Mouse (Mus musculus) adrenal gland, adult 18-20 months (tissue): ENCODE results near the gene Psmd10. TPM values are rescaled to one million over a fixed set of nuclear protein-coding genes. Genes with fewer than 3 reads are reported as not detected.
A peak's percentile ranks its signal among the peaks of the same experiment; 100 is the strongest.

Experiments
- DNase-seq, 2 experiments: peaks; one replicate each; pipeline ENCODE4 v3.0.0; 2021 to 2022; ENCODE audit warnings: low spot score in 2 of 2
- long read RNA-seq, 2 experiments: library from polyadenylated mRNA; stranded (forward); transcript quantifications; one replicate each; pipeline ENCODE4 v2.0.0; 2021
- total RNA-seq, 2 experiments: library from RNA; stranded (reverse); gene quantifications; 1 replicate in 1 of 2; 2 replicates in 1 of 2; pipeline ENCODE4 v1.2.3; 2021

Gene Psmd10
- total RNA-seq = 10 to 100 TPM; 28.2 to 28.8 TPM
- long read RNA-seq, experiment 1, transcript Psmd10-201 (5 exons, 1,430 nt) = major isoform, 9 of 11 reads
- long read RNA-seq, experiment 1, partial matches to known transcripts = 0 of 11 reads
- long read RNA-seq, experiment 1, other reads (novel, unspliced or antisense) = 0 of 11 reads
- long read RNA-seq, experiment 2, transcript Psmd10-202 (5 exons, 1,390 nt) = minor isoform, 10 of 51 reads
- long read RNA-seq, experiment 2, transcript Psmd10-201 (5 exons, 1,430 nt) = major isoform, 40 of 51 reads
- long read RNA-seq, experiment 2, partial matches to known transcripts = 0 of 51 reads
- long read RNA-seq, experiment 2, other reads (novel, unspliced or antisense) = 1 of 51 reads

DNA sequence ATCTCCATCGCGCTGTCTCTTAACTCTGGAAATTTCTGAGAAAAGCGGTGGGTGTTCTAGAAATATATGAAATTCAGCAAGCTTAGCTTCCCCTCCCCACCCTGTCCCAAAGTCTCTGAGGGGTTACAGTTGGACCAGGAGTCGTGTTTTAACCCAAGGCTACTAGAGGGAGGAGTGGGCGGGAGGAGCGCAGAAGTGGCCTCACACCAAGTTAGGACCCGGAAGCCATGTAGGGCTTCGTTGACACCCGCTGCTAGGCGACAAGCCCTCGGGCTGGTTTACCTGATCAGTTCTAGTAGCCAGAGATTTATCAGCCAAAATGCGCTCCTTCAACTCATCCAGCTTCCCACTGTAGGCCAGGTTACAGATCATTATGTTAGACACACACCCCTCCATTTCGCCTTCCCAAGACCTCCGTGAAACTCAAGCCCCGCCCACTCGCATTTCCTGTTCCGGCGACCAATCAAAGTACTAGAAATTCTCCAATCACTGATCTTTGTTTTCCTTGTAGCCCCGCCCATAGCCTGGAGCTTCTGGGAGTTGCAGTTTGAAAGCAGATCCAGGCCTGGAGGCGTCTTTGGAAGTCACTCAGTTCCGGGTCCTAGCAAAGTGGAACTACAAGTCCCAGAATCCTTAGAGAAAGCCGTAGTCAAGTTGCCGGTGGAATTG, at the start of gene Psmd10, which contains the start of gene Atg4a:
Gene Psmd10 (minus strand): TSS at position 457 of the 669 bp plus-strand sequence.
Gene Atg4a (plus strand): TSS at position 636 of the 669 bp plus-strand sequence.
- DNase-seq = peak; percentile 72 to 73

DNA sequence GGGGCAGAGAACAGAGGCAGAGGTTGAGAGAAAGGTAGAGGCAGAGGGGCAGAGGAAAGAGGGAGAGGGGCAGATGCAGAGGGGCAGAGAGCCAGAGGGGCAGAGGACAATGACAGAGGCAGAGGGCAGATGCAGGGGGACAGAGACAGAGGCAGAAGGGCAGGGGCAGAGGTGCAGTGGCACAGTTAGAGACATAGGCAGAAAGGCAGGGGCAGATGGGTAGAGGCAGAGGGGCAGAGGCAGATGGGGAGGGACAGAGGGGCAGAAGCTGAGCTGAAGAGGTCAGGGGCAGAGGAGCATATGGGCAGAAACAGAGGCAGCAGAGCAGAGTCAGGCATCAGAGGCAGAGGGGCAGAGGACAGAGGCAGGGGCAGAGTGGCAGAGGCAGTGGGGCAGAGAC, 42.4 kb upstream of the Psmd10 start:
- DNase-seq = no peak

DNA sequence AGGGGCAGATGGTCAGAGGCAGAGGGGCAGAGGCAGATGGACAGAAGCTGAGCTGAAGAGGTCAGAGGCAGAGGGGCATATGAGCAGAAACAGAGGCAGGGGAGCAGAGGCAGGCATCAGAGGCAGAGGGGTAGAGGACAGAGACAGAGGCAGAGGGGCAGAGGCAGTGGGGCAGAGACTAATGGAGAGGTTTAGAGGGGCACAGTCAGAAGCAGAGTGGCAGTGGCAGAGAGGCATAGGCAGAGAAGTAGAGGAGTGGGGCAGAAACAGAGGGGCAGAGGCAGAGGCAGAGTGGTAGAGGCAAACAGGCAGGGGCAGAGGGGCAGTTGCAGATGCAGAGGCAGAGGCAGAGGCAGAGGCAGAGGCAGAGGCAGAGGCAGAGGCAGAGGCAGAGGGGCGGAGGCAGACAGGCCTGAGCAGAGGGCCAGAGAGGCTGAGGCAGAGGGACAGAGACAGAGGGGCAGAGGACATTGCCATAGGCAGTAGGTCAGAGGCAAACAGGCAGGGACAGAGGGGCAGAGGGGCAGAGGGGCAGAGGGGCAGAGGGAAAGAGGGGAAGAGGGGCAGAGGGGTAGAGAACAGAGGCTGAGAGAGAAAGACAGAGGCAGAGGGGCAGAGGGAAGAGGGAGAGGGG, 41.5 kb upstream of the Psmd10 start:
- no peak for DNase-seq

DNA sequence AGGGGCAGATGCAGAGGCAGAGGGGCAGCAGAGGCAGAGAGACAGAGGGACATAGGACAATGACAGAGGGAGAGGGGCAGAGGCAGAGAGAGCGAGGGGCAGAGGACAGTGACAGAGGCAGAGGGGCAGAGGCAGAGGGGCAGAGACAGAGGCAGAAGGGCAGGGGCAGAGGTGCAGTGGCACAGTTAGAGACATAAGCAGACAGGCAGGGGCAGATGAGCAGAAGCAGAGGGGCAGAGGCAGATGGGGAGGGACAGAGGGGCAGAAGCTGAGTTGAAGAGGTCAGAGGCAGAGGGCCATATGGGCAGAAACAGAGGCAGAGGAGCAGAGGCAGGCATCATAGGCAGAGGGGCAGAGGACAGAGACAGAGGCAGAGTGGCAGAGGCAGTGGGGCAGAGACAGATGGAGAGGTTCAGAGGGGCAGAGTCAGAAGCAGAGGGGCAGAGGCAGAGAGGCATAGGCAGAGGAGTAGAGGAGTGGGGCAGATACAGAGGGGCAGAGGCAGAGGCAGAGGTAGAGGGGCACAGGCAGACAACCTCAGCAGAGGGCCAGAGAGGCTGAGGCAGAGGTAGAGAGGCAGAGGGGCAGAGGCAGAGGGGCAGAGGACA, 40.5 kb upstream of the Psmd10 start:
- no peak for DNase-seq

DNA sequence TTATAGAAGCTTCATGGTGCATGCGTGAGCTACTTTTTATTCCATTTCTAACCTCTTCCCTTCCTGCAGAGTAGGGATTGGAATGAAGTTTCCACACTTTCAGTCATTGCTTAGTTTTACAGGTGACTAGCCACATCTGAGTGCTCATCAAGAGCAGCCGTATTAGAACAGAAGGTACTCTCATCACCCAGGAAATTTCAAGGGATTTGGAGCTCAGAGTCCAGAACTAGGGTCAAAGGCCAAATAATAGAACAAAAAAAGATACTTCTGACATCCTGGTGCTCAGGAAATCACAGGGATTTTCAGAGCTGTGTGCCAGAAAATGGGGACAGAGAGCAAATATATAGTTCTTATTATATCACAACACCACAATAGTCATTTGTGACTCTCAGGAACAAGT, 28.7 kb upstream of the Psmd10 start:
- no peak for DNase-seq

DNA sequence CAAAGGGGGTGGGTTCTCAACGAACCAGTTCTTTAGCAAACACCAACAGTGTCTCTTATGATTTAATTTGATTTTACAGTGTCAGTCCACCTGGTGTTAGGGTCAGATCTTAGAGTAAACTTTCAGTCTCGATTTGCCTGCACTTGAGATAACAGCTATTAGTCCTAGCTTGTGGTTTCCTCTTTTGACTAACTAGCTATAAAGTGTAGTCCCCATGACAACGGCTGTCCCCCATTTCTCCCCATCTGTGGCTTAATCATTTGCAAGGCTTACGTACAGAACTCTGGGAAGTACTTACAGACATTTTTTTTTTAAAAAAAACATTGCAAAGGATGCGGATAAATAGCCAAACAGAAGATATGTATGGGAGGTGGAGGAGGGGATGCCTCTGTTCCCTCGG, 28.3 kb upstream of the Psmd10 start:
- no peak for DNase-seq

DNA sequence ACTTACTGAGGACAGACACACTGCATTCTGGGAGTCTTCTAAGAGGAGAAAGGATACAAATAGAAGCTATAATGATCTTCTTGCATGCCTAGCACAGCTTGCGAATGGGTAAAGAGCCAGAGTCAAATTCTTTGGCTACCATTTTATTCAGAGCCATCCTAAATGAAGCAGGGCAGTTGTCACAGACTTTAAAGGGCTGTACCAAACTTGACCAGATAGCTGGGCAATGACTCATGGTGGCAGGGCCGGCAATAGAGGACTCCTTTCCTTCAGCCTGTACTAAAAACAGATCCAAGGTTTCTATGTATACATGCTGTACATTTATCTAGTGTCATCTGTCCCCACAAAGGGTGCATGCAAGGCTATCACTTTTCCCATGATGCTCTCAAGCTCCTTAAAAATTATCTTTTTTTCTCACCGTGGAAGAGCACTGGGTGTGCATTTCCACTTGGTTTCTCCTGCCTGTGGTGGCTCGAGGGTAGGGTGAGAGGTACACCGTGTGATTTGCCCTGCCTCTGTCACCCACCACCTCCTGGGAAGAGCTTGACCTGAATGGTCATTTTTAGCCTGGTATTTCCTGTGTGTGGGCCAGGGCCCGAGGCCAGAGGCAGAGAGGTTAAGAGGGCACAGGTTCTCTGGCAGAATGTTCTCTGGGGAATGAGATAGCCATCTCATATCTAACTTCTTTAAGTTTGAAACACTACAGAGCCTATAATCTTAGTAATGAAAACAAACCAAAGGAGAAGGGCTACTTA, 26.9 kb upstream of the Psmd10 start:
- DNase-seq = peak in 1 of 2 experiments; percentile 17

DNA sequence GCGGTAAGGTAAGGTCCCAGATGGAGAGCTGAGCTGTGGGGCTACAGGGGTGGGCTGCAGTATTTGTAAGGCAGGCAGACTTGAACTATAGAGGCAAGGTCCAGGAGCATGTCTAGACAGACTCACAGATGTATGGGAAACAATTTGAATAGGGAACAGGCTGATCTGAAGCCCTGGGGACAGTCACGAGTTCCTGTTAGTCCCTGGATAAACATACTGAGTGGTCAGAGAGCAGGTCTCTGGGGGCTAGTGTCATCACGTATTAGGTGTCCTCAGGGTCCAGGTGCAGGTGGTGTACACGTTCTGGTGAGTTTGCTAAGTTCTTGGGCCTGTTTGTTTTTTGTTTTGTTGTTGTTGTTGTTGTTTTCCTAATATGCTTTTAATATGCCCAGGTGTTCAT, 23.6 kb upstream of the Psmd10 start:
- DNase-seq = no peak

DNA sequence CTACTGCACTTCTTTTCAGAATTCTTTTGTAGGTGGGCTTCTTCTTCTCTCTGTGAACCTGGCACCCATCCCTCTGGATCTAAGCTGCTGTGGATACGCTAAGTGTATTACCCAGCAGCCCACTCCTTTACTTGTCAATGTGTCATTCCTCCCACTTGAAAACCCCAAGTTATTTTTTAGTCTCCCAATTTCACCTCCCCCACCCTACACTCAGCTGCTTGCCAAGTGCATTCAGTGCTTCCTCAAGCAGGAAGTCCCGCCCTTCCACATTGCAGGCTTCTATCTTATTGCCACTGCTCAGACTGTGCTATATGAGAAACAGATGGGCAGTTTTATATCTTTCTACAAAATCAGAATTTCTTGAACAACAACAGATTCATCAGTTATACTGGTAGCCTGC, 23.0 kb upstream of the Psmd10 start:
- no peak for DNase-seq

DNA sequence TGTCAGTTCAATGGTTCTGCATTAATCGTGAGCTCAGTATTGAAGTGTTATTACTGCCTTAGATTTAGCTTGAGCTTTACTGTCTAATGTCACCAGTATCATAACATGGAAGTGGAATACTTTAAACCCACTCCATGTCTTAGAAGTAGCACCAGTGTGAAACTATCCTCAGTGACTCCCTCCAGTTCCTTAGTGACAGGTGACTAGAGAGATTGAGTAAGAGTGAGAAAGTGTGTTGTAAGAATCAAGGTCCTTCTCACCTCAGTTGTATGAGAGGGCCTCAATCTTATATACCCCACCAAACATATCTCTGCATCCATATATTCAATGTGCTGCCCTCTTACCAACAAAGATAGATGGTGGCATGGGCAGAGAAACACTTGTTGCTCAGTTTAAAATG, 22.4 kb upstream of the Psmd10 start:
- DNase-seq = no peak

DNA sequence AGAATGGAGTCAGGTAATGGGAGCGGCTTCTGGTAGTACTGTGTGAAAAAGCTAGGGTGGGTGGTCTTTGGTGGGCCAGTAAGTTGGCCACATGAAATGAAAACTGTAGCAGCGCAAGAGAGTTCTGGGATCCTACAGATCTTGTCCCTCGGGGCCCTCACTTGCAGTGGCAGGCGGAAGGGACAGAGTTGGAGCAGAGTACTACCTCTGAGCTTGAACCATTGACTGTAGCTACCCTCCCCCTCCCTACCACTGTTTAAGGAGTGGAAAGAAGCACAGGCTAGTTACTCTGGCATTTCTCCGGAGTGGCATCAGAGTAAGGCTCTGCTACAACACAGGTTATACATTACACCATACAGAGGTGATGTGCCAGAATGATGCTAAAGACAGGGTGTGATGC, 431 bp upstream of the Psmd10 start:
- no peak for DNase-seq

DNA sequence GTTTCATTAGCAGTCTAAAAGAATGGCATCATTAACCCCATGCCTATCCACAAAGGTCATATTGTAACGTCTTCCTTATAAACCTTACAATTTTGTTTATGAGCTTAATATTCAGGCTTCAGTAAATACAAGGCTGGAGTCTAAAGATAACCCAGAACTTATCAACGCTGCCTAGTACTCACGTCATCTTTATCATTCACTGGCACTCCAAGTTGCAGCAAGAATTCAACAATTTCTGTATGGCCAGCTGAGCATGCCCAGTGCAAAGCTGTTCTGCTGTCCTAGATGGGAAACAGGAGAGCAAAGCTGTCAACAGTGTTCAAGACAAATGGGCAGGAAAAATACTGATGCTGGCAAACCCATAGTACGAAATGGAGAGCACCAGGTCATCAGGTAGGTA, 2.9 kb downstream of the Psmd10 start:
- DNase-seq = no peak

DNA sequence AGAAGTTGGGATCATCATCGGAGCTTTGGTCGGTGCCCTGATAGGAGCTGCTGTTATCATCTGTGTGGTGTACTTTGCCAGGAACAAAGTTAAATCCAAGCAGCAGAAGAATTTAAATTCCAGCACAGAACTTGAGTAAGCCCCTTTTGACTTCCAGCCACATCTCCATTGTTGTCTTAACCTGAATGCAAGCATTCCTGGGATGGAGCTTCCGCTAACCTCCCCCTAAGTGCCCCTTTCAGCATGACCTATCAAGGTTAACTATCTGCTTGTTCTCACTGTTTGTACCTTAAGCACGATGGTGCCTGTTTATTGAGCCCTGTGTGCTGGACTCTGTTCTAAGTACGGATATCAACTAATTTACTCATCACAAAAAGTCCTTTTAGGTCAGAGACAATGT, 20.3 kb downstream of the Psmd10 start:
- no peak for DNase-seq

DNA sequence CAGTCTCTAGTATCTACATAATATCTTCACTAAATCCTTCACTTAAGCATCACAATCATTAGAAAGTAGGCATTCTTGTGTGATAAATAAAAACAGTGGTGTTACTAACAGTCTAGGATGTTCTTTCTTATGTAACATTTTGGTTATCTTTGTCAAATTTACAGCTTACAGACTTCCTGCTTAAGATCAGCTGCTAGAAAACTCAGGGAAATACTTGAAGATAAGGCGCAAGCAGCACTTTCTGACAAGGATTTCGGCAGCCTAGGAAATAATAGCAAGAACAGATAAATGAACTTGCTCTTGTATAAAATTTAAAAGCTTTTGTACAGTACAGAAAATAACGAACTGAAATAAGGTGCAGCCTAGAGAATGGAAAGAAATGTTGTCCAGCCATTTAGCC, 23.3 kb downstream of the Psmd10 start:
- DNase-seq = no peak

DNA sequence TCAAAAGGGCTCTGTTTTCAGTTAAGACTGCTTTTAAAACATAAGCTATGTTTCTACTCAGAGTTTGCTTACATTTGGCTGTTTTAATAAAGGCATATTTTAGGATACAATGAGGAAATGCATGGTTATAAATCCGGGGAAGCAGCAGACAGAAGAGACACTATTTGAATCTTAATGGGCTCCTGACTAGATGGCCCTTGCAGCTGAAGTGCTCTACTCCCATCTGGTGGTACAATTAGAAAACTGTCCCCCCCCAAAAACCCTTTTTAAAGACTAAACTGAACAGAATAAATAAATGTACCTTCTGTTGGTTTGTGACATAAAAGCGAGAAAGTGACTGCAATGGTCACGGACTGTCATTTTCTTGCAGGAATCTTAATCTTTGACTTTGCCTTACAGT, 24.5 kb downstream of the Psmd10 start:
- no peak for DNase-seq

DNA sequence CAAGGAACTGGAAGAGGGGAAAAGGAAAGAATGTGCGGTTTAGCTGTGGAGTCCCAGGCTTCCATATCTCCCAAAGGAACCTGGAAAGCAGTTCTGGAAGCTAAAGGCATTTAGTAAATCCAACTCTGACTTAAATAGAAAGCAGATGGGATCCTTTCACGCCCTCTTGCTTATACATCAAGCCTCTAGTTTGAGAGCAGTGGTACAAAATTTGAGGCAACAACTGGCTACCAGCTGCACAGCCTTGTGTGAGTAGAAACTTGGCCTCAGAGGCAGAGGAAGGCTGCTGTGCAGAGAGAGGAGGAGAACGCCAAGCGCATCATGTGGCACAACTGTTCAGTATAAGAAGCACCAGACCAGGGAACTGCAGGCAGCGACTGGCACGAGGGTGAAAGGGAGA, 35.2 kb downstream of the Psmd10 start:
- no peak for DNase-seq

DNA sequence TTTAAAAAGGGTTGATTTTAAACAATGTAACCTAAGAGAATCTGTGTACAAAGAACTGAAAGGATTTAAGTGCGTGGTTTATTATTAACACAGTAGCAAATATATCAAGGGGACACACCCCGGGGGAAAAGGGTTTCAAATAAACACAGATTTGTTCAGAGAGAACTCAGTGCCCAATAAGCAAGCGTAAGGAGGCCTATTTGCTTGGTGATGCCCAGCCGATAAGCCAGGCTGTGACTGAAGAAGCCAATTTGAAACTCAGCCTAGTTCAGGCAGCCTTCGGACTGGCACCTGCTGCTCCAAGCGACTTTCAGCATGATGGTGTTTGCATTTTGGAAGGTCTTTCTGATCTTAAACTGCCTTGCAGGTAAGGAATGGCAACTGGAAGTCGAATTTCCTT, 49.2 kb downstream of the Psmd10 start, which contains the start of gene Vsig1:
Gene Vsig1 (plus strand): TSS at position 249 of the 400 bp plus-strand sequence.
- no peak for DNase-seq

DNA sequence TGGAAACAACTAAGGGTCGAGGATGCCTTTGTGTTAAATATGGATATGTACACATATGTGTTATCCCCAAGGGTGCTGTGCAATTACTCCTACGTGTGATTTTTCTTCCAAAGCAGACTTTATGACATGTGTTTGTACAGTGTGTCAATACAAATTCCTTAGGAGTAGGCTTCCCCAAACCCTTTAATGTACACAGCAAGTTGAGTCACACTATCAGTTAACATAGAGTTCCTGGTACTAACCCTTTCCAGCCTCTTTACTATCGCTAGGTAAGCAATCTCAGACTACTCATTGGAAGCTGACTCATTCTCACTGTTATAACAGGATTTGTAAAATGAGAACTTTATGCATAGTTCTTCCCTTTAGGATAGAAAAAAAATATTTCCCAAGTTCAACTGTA, 53.0 kb downstream of the Psmd10 start:
- no peak for DNase-seq
